Mouse (Mus musculus) G1E (cell line): ENCODE results near the gene Itprid1.

Source experiments
- CTCF ChIP-seq: IDR thresholded peaks from 2 replicates; pipeline ENCODE4 v1.5.1; 2012; ENCODE audit warnings: low read depth, low read length, inconsistent platforms, mixed read lengths
- GATA1 ChIP-seq: IDR thresholded peaks from 2 replicates; pipeline ENCODE4 v1.6.1; 2012; ENCODE audit warnings: borderline replicate concordance, low read length, inconsistent platforms, mixed read lengths
- POLR2AphosphoS5 ChIP-seq: IDR thresholded peaks from 2 replicates; pipeline ENCODE4 v1.6.1; 2012; ENCODE audit warnings: low read depth, low read length, inconsistent platforms; ENCODE audit not compliant: insufficient replicate concordance

DNA sequence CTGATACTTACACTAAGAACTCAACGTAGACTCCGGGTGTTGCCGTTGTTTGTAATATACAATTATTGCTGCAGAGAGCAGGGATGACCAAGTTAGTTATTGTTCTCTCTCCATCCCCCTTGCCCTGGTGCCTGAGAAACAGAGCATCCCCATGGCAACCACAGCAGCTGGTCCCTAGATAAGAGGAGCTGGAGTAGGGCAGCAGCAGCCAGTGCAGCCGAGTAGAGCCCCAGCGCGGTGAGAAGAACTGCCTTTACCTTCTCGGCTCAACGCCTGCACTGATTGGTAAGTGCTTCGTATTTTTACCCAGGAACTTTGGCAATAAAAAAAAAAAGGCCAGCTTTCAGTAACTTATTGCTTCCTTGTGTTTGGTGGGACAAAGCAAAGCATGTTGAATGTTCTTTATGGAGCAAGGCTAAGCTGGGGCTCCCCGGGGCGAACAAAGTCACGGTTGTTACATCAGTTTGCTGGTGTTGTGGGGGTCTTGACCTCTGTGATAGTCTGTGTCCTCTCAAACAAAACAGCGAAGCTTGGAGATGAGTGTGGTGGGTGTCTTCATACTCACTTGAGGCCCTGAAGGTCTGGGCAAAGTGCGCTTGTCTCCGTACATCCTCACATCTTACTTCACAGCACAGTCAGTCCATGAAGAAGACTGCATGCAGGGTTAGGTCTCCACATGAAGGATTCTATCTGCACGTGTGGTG, 180.7 kb downstream of the Itprid1 start, which contains the start of gene Ppp1r17:
- no peak for TF ChIP-seq CTCF
- no peak for TF ChIP-seq GATA1
- no peak for TF ChIP-seq POLR2AphosphoS5
